Mouse (Mus musculus) hindbrain, embryonic 13.5 days (tissue): ENCODE results near the gene Lrp6. TPM values are rescaled to one million over a fixed set of nuclear protein-coding genes. Genes with fewer than 3 reads are reported as not detected.

ENCODE experiments used
- ATAC-seq: fragments of 200-750 bp; cut with Nextera tagmentation; 2 replicates; pipeline ENCODE4 v1.8.0; 2017; ENCODE audit warnings: moderate TSS enrichment; ENCODE audit not compliant: low FRiP score
- H3K27ac ChIP-seq: fragments of 300-500 bp; sonication (generic); 2 replicates; pipeline ENCODE4 v1.5.1; 2015; ENCODE audit warnings: inconsistent platforms, mild to moderate bottlenecking, moderate library complexity
- H3K27me3 ChIP-seq: fragments of 300-500 bp; sonication (generic); 2 replicates; pipeline ENCODE4 v1.6.1; 2015; ENCODE audit warnings: mild to moderate bottlenecking, inconsistent platforms
- H3K36me3 ChIP-seq: fragments of 300-500 bp; sonication (generic); 2 replicates; pipeline ENCODE4 v1.6.1; 2015; ENCODE audit warnings: mild to moderate bottlenecking, inconsistent platforms
- H3K4me1 ChIP-seq: fragments of 300-500 bp; sonication (generic); replicated peaks from 2 replicates; pipeline ENCODE4 v1.6.1; 2015; ENCODE audit warnings: inconsistent platforms
- H3K4me2 ChIP-seq: fragments of 300-500 bp; sonication (generic); 2 replicates; pipeline ENCODE4 v1.6.1; 2015; ENCODE audit warnings: inconsistent platforms, mild to moderate bottlenecking, moderate library complexity
- H3K4me3 ChIP-seq: fragments of 300-500 bp; sonication (generic); 2 replicates; pipeline ENCODE4 v1.5.1; 2015; ENCODE audit warnings: mild to moderate bottlenecking, inconsistent platforms
- H3K9ac ChIP-seq: fragments of 300-500 bp; sonication (generic); 2 replicates; pipeline ENCODE4 v1.6.1; 2015; ENCODE audit warnings: mild to moderate bottlenecking, inconsistent platforms
- H3K9me3 ChIP-seq: fragments of 300-500 bp; sonication (generic); 2 replicates; pipeline ENCODE4 v1.6.1; 2016; ENCODE audit warnings: inconsistent platforms
- WGBS: fragments of 180-500 bp; shearing (Covaris S2); methylation state at CpG from one replicate; pipeline ENCODE4 v1.1.7; 2015; 5-methylcytosine and 5-hydroxymethylcytosine counted together
- polyA plus RNA-seq: library from polyadenylated mRNA; unstranded; fragments of >200 nt; fragmentation: Nextera tagmentation; extraction: Ambion mirVana; gene quantifications from 2 replicates; pipeline ENCODE4 v1.2.1, GENCODE M21; 2015

Lrp6 gene
- polyA plus RNA-seq, 1 experiment from 2014 or later = 22.3 TPM

DNA sequence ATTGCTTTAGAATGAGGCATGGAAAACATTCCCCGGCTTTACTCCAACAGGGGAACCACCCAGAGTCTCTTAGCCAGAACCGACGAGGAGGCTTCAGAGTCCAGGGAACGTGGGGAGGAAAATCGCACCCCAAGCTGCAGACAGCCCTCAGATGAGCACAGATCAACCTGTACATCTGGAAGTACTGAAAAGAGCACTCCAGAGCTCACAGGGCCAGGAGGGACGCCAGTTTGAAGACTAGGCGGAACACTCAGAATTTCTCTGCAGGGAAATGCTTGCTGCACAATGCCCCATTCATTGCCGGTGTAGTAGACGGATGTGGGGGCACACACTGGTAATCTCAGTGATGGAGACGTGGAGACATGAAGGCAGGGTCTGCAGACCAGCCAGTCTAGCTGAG lies 126.7 kb downstream of the Lrp6 start:
- H3K27ac ChIP-seq = peak overlapping the region; percentile 74
- 28% methylated on average over 10 of the region's 10 CpGs for WGBS

DNA sequence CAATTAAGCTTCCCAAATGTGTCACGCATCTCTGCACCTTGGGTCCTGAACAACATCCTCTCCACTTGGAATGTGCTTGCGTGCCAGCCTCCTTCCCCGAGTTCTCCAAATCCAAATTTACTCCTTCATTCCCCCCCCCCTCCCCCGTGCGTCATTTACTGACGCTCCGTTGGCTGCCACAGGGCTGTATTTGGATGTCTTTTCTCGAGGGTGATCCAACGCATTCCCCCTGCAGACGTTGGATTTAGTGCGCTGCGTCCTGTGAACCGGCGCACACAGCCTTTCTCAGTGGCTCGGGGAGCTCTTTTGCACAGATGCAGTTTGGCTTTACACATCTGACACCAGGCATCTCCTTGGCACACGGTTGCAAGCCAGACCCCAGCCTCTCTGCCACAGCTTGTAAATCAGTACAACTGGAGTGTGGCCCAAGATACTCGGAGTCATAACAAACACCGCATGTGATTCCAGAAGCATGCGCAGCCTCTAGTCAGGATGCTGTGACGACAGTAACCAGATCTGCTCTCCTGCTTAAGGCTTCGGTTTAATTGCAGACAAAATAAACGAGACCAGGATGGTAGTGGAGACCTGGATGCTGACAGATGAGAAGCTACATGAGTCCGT lies 127.3 kb downstream of the Lrp6 start:
- Histone ChIP-seq H3K4me1 (peaks cover 15% of the 10 kb centered on the region), H3K27me3 (peaks cover 4% of the 10 kb centered on the region; the same call in 1 of the 2 replicates), H3K4me2 (peak overlapping the region; percentile 57), H3K9me3 (no peaks in the 10 kb centered on the region), H3K36me3 (no peaks in the 10 kb centered on the region), H3K4me3 (peak overlapping the region; percentile 33), H3K9ac (peak overlapping the region; percentile 69), H3K27ac (peak overlapping the region; percentile 74)
- WGBS = 15% methylated on average over 23 of the region's 23 CpGs
- ATAC-seq = peak; percentile 83

More for the DNA sequence above, 126.7 kb downstream of the Lrp6 start:
- 0 out of 2 replicates have a peak, but pooled peaks have one; percentile 6 for ATAC-seq
- H3K9ac ChIP-seq = peak overlapping the region; percentile 69
- peaks cover 15% of the 10 kb centered on the region for H3K4me1 ChIP-seq
- H3K9me3 ChIP-seq = no peaks in the 10 kb centered on the region
- peak overlapping the region; percentile 33 for H3K4me3 ChIP-seq
- peaks cover 4% of the 10 kb centered on the region; the same call in 1 of the 2 replicates for H3K27me3 ChIP-seq
- peak overlapping the region; percentile 57 for H3K4me2 ChIP-seq
- H3K36me3 ChIP-seq = peaks cover 5% of the 10 kb centered on the region

DNA sequence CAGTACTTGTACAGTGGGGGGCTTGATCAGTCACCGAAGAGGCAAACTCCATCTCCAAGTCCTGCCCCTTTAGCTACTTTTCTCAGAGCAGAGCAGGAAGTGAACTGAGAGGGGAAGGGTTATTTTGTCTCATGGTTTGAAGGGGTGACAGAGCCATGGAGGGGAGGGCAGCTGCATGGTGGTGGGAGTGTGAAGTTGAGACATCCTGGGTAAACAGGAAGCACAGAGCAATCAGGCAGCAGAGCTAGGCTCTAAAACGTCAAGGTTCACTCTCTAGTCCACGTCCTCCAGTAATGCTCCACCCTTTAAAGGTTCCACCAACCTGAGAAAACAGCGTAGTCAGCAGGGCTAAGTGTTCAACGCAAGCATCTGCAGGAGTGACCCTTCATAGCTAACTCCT lies 129.8 kb downstream of the Lrp6 start:
- ATAC-seq = no peak
- Histone ChIP-seq H3K27ac (no peak overlapping the region), H3K4me2 (no peak overlapping the region), H3K9me3 (no peaks in the 10 kb centered on the region), H3K9ac (no peak overlapping the region), H3K36me3 (no peaks in the 10 kb centered on the region), H3K4me3 (no peak overlapping the region), H3K4me1 (peaks cover 15% of the 10 kb centered on the region), H3K27me3 (peaks cover 4% of the 10 kb centered on the region; the same call in 1 of the 2 replicates)
- WGBS = 77% methylated on average over 5 of the region's 5 CpGs

DNA sequence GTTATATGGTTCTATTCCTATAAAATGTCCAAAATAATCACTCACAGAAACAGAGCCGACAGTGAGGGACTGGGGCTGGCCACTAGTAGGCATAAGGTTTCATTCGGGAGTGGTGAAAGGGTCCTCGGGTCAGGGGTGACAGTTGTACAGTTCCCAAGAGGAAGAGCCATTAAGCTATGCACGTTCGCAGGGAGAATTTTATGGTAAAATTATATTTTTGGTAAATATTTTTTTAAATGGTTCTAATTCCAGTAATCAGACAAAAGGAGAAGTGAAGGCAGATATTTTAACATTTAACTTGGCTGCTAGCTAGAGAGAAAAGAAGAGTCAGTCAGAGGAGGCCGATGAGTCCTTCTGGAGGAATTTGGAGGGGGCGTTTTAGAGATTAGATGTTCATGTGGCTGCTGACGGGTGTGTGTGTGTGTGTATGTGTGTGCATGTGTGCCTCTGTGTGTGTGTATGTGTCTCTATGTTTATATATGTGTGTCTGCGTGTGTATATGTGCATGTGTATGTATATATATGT lies 131.8 kb downstream of the Lrp6 start:
- Histone ChIP-seq H3K4me3 (no peak overlapping the region), H3K9me3 (no peaks in the 10 kb centered on the region), H3K4me1 (peaks cover 12% of the 10 kb centered on the region), H3K9ac (no peak overlapping the region), H3K27me3 (peaks cover 4% of the 10 kb centered on the region; the same call in 1 of the 2 replicates), H3K4me2 (no peak overlapping the region), H3K27ac (no peak overlapping the region), H3K36me3 (no peaks in the 10 kb centered on the region)
- no peak for ATAC-seq
- WGBS = 80% methylated on average over 9 of the region's 9 CpGs

DNA sequence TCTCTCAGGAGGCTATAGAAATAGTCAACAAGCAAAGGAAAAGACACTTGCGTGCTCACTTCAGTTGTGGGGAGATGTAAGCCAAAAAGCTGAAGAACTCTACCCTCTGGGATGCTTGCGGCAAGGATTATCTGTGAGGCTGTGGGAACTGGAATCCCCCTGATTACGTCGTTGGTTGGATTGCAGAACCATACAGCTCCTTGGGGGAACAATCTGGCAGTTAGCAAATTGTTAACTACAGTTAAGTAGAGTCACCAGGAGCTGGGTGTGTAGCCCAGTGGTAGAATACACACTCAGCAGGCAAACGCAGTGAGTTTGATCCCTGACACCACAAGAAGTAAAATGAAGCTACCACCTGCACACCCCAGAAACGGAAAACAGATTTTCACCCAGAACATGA lies 132.7 kb downstream of the Lrp6 start:
- WGBS = 76% methylated on average over 6 of the region's 6 CpGs
- no peak for ATAC-seq
- H3K4me1 ChIP-seq = peaks cover 3% of the 10 kb centered on the region
- H3K27me3 ChIP-seq = peaks cover 4% of the 10 kb centered on the region; the same call in 1 of the 2 replicates
- no peaks in the 10 kb centered on the region for H3K36me3 ChIP-seq
- H3K4me3 ChIP-seq = no peak overlapping the region
- no peak overlapping the region for H3K9ac ChIP-seq
- H3K4me2 ChIP-seq = no peak overlapping the region
- H3K9me3 ChIP-seq = no peaks in the 10 kb centered on the region
- H3K27ac ChIP-seq = no peak overlapping the region

DNA sequence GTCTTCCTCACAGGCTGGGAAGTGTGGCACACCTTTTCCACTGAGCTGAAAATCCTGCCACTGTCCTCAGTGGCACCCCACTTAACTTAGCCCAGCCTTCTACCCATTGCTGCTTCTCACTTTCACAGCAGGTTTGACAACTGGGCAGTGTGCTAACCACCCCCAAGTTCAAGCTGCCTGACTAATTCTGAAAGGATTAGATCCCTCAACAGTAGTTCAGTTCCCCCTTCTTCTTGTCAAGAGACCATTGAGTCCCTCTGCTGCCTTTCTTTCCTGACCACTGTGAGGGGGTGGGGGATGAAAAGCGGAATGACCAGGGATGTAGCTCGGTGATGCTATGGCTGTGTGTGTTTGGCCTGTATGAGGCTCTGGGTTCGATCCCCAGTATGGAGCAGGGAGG lies 133.5 kb downstream of the Lrp6 start:
- no peak overlapping the region for H3K27ac ChIP-seq
- no peaks in the 10 kb centered on the region for H3K9me3 ChIP-seq
- H3K9ac ChIP-seq = no peak overlapping the region
- WGBS = 94% methylated on average over 3 of the region's 3 CpGs
- peaks cover 3% of the 10 kb centered on the region; the same call in 1 of the 2 replicates for H3K27me3 ChIP-seq
- H3K36me3 ChIP-seq = no peaks in the 10 kb centered on the region
- H3K4me1 ChIP-seq = no peaks in the 10 kb centered on the region
- no peak overlapping the region for H3K4me2 ChIP-seq
- H3K4me3 ChIP-seq = no peak overlapping the region
- no peak for ATAC-seq

DNA sequence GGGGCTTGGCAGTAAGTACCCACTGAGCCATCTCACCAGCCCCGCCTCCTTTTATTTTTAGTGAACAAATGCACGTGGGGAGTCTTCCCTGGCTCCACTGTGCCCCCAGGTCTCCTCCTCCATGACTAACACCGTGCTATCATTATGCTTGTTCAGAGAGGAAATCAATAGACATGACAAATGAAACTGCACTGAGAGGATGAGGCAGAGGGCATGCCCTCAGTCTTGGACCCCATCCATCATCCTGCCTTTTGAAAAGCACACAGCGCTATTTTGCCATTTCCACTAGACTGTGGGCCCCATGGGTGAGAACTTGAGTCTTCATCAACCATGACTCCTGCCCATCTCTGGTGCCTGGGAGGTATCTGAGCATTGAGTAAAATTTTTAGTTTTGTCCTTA lies 135.2 kb downstream of the Lrp6 start:
- 26% methylated on average over 4 of the region's 4 CpGs for WGBS
- 0 out of 2 replicates have a peak, but pooled peaks have one; percentile 21 for ATAC-seq
- no peak overlapping the region for H3K4me3 ChIP-seq

DNA sequence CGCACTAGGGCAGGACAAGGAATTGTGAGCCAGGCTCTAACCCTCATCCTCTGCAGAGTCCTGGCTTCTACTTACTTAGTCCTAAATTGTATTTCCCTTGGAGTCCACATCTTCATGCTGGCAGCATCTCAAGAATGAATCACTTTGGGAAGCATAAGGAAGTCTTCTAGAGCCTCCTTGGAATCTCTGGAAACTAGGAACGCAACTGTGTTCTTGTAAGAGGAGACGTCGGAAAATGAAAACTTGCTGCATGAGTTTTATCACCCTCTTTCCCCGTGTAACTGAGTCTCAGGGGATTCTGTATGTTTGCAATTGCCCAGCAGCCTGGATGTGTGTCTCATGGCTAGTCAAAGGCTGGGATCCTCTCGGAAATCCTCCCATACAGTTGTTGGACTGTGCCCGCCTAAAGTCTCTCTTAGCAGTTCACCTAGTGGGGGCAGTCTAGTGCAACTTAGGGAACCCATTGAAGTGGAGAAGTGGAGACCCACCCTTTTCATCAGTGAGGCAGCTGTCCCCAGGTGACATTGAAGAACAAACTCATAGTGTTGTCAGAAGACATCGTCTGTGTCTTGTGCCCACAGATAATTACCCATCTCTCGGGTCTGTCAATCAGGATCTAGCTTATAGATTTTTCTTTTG lies 136.5 kb downstream of the Lrp6 start:
- no peak overlapping the region for H3K27ac ChIP-seq
- H3K27me3 ChIP-seq = no peaks in the 10 kb centered on the region
- H3K4me1 ChIP-seq = no peaks in the 10 kb centered on the region; the same call in 1 of the 2 replicates
- no peak for ATAC-seq
- no peak overlapping the region for H3K4me2 ChIP-seq
- H3K4me3 ChIP-seq = no peak overlapping the region
- H3K9ac ChIP-seq = no peak overlapping the region
- H3K9me3 ChIP-seq = no peaks in the 10 kb centered on the region
- no peaks in the 10 kb centered on the region for H3K36me3 ChIP-seq
- 82% methylated on average over 9 of the region's 9 CpGs for WGBS

More for the DNA sequence above, 135.2 kb downstream of the Lrp6 start:
- Histone ChIP-seq H3K4me2 (no peak overlapping the region), H3K9ac (no peak overlapping the region), H3K4me1 (no peaks in the 10 kb centered on the region), H3K36me3 (no peaks in the 10 kb centered on the region), H3K27ac (no peak overlapping the region), H3K9me3 (no peaks in the 10 kb centered on the region), H3K27me3 (no peaks in the 10 kb centered on the region)

DNA sequence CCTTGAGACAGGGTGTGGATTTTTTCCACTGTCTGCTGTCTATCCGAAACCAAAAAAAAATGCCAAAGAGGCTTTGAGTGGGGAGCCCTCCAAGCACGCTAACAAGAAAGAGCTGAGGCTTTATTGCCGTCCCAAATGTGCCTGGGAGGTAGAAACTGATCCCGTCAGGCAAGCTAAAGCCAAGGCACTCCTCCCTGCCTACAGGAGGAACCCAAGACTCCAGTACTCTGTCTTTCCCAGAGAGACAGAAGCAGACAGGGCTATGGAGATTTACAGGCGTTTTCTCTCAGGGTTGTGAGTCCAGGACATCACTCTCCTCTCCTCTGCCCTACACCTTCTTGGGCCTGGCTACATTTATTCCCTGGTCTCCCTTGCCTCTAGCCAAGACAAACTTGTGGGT lies 138.3 kb downstream of the Lrp6 start:
- 82% methylated on average over 5 of the region's 5 CpGs for WGBS
- no peak for ATAC-seq
- Histone ChIP-seq H3K4me3 (no peak overlapping the region), H3K4me1 (no peaks in the 10 kb centered on the region; the same call in 1 of the 2 replicates), H3K4me2 (no peak overlapping the region), H3K9ac (no peak overlapping the region), H3K27me3 (no peaks in the 10 kb centered on the region), H3K9me3 (no peaks in the 10 kb centered on the region), H3K36me3 (no peaks in the 10 kb centered on the region), H3K27ac (no peak overlapping the region)

DNA sequence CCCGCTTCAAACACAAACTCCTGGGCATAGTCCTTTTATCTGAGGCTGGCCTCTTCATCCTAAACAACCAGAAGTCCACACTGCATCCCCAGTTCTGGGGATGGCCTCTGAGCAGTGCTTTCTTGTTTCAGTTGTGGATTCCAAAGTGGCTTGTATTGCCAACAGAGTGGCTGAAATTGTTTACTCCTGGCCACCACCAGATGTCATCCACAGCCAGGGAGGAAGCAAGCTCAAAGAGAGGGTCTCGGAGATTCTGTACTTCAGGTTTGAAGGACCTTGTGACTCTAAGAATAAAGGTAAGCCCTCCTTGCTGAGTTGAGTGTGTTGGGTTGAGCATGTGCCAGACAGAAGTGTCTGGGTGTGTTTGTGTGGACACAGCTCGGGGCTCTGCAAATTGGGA lies 139.6 kb downstream of the Lrp6 start:
- no peak overlapping the region for H3K4me3 ChIP-seq
- no peaks in the 10 kb centered on the region; the same call in 1 of the 2 replicates for H3K4me1 ChIP-seq
- no peaks in the 10 kb centered on the region for H3K27me3 ChIP-seq
- H3K4me2 ChIP-seq = no peak overlapping the region
- no peaks in the 10 kb centered on the region for H3K36me3 ChIP-seq
- H3K9me3 ChIP-seq = no peaks in the 10 kb centered on the region
- no peak overlapping the region for H3K9ac ChIP-seq
- no peak for ATAC-seq
- H3K27ac ChIP-seq = no peak overlapping the region
- 89% methylated on average over 3 of the region's 3 CpGs for WGBS

DNA sequence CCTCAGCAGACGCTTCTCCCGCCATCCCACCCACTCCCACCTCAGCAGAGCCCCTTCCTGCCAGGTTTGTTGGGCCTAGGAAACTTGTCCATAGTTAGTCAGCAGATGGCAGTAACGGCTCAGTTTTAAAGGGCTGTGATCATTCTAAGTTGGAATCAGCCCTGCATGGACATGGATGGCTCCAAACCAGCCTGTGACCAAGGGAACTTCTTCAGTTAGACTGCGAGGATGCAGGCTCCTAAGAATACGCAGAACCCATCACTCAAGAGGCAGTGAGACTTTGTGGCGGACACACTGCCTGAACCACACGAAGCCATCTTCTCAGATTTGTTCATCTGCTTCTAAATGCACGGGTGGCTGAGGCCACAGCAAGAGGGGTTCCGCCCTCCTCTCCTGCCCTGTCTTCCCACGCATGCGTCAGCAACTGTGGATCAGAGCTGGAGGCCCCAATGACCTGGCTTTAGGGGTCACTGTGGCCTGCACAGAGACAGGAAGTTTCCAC lies 141.5 kb downstream of the Lrp6 start:
- H3K27ac ChIP-seq = no peak overlapping the region
- 0 out of 2 replicates have a peak overlapping the region, but pooled peaks have one; percentile 11 for H3K4me2 ChIP-seq
- no peaks in the 10 kb centered on the region for H3K9me3 ChIP-seq
- no peak overlapping the region for H3K4me3 ChIP-seq
- no peaks in the 10 kb centered on the region for H3K36me3 ChIP-seq
- H3K9ac ChIP-seq = no peak overlapping the region
- peak; percentile 76 for ATAC-seq
- no peaks in the 10 kb centered on the region for H3K27me3 ChIP-seq
- H3K4me1 ChIP-seq = no peaks in the 10 kb centered on the region; the same call in 1 of the 2 replicates
- 40% methylated on average over 11 of the region's 11 CpGs for WGBS

DNA sequence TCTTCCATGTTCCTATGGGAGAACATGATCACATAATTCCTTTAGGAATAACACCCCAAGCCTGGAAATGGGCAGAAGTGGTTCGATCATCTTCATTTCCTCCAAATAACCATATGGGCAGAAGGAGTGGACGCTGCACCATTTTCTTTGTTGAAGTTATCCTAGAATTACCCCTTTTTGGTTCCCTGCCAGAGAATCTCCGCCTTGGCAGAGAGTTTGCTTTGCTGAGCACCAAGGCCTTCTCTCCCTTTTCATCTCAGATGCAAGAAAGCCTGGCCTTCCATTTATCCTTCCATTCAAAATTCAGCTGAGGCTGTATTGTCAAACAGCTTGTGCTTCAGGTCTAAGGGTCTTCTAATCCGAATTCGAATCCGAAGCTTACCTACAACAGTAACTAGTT lies 144.8 kb downstream of the Lrp6 start:
- no peaks in the 10 kb centered on the region; the same call in 1 of the 2 replicates for H3K4me1 ChIP-seq
- H3K4me3 ChIP-seq = no peak overlapping the region
- no peaks in the 10 kb centered on the region for H3K9me3 ChIP-seq
- no peaks in the 10 kb centered on the region for H3K36me3 ChIP-seq
- 91% methylated on average over 6 of the region's 6 CpGs for WGBS
- H3K27ac ChIP-seq = no peak overlapping the region
- no peaks in the 10 kb centered on the region for H3K27me3 ChIP-seq
- H3K9ac ChIP-seq = no peak overlapping the region
- ATAC-seq = no peak
- H3K4me2 ChIP-seq = no peak overlapping the region
